Mouse (Mus musculus): ENCODE measurements around the gene Pla2g1b. TPM values are rescaled to one million over a fixed set of nuclear protein-coding genes. Genes with fewer than 3 reads are reported as not detected.

Gene Pla2g1b
- polyA plus RNA-seq, 1 experiment from 2014 or later: 1.3 TPM

DNA sequence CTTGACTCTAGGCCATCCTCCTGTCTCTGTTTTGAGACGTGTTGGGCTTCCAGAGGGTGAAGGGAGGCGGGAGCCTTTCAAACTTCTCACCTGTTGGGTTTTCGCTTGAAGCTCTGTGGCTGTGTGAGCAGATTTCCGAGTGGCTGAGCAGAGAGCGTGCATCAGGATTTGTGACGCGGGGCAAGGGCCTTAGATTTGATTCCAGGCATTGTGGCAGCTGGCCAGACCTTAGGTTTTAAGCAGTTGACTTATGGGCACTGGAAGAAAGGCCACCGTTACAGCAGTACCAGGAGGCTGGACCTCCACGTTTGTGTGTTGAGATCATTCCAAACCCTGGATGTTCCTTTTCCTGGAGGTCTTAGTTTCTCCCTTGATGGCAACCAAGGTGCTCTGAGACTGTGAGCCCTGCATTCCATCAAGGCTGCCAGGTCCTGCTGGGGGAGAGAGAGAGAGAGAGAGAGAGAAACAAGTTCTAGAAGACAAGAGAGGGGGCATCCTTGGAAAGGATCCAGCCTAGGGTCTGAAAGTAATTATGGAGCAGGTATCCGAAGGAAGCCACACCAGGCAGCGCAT lies 31.7 kb upstream of the Pla2g1b start:
- Histone ChIP-seq H3K36me3 (ENCODE audit: control insufficient read depth, insufficient read depth, low read length) (0 out of 2 replicates have a peak, but pooled peaks cover 3% of the 10 kb centered on the region), H3K4me2 (ENCODE audit: low read depth, low read length) (no peak overlapping the region), H3K9ac (ENCODE audit: low read depth, low read length) (no peak overlapping the region), H3K27ac (ENCODE audit: low read length) (no peak overlapping the region), H3K4me1 (ENCODE audit: control insufficient read depth, insufficient read depth, low read length) (peaks cover 34% of the 10 kb centered on the region), H3K27me3 (replicated peaks; ENCODE audit: control insufficient read depth, insufficient read depth, low read length) (no peaks in the 10 kb centered on the region), H3K4me3 (ENCODE audit: low read length) (no peak overlapping the region), H3K9me3 (ENCODE audit: control insufficient read depth, low read length) (no peaks in the 10 kb centered on the region)
- ATAC-seq: no peak
- 62% methylated on average over 11 of the region's 11 CpGs for WGBS

DNA sequence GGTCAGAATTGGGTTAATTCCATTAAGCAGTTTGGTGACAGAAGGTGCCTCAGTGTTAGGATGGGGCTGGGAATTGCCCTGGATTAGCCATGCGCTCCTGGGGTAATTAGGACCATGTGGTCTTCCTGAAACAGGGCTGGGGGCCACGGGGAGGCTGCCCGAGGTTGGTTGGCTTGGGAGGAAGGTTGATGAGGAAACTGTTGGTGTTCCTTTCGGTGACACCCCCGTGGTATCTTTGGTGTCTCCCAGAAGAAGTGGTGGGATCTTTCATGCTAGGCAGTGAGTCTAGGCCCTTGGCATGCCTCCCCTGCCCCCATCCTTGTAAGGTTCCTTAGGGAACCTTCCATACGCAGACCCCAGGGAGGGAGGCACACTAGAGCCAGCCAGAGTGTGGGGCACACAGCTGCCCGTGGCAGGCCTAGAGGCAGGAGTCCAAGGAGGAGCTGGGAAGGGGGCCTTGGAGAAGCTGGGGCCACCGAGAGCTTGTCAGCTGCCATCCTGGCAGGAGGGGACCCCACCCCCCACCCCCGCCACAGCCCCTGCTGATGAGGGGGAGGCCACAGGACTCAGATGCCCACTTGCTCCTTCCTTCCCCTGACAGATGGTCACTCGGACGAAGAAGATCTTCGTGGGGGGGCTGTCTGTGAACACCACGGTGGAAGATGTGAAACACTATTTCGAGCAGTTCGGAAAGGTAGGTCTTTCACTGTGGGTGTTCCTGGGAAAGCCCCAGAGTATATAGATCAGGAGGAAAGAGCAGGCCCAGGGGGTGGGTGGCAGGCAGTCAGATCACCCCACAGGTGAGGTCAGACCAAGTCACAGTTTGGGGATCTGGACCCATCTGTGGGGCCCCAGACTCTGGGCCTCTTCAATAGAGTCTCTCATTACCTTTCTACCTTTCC lies 31.0 kb upstream of the Pla2g1b start:
- H3K4me3 ChIP-seq (ENCODE audit: low read length): no peak overlapping the region
- H3K4me2 ChIP-seq (ENCODE audit: low read depth, low read length): no peak overlapping the region
- H3K9me3 ChIP-seq (ENCODE audit: control insufficient read depth, low read length): no peaks in the 10 kb centered on the region
- H3K4me1 ChIP-seq (ENCODE audit: control insufficient read depth, insufficient read depth, low read length): peaks cover 34% of the 10 kb centered on the region
- H3K27me3 ChIP-seq (replicated peaks; ENCODE audit: control insufficient read depth, insufficient read depth, low read length): no peaks in the 10 kb centered on the region
- H3K27ac ChIP-seq (ENCODE audit: low read length): peak overlapping the region; percentile 63
- H3K9ac ChIP-seq (ENCODE audit: low read depth, low read length): no peak overlapping the region
- no peak for ATAC-seq
- H3K36me3 ChIP-seq (ENCODE audit: control insufficient read depth, insufficient read depth, low read length): 0 out of 2 replicates have a peak, but pooled peaks cover 7% of the 10 kb centered on the region
- WGBS: 57% methylated on average over 15 of the region's 15 CpGs

GRCm38 (mm10) chr5:115435755-115436379 lies 30.2 kb upstream of the Pla2g1b start:
- Histone ChIP-seq H3K4me3 (ENCODE audit: low read length) (peak overlapping the region; percentile 46), H3K4me2 (ENCODE audit: low read depth, low read length) (peak overlapping the region; percentile 81), H3K36me3 (ENCODE audit: control insufficient read depth, insufficient read depth, low read length) (0 out of 2 replicates have a peak, but pooled peaks cover 7% of the 10 kb centered on the region), H3K27ac (ENCODE audit: low read length) (peak overlapping the region; percentile 74), H3K9me3 (ENCODE audit: control insufficient read depth, low read length) (no peaks in the 10 kb centered on the region), H3K9ac (ENCODE audit: low read depth, low read length) (peak overlapping the region; percentile 74), H3K4me1 (ENCODE audit: control insufficient read depth, insufficient read depth, low read length) (peaks cover 30% of the 10 kb centered on the region), H3K27me3 (replicated peaks; ENCODE audit: control insufficient read depth, insufficient read depth, low read length) (no peaks in the 10 kb centered on the region)
- WGBS: 23% methylated on average over 8 of the region's 8 CpGs
- peak; percentile 22; the same call in 1 of the 2 replicates for ATAC-seq

GRCm38 (mm10) chr5:115436421-115437124 lies 29.5 kb upstream of the Pla2g1b start:
- Histone ChIP-seq H3K9me3 (ENCODE audit: control insufficient read depth, low read length) (no peaks in the 10 kb centered on the region), H3K4me3 (ENCODE audit: low read length) (peak overlapping the region; percentile 46), H3K4me2 (ENCODE audit: low read depth, low read length) (peak overlapping the region; percentile 81), H3K36me3 (ENCODE audit: control insufficient read depth, insufficient read depth, low read length) (0 out of 2 replicates have a peak, but pooled peaks cover 7% of the 10 kb centered on the region), H3K9ac (ENCODE audit: low read depth, low read length) (peak overlapping the region; percentile 74), H3K27ac (ENCODE audit: low read length) (peak overlapping the region; percentile 74), H3K4me1 (ENCODE audit: control insufficient read depth, insufficient read depth, low read length) (peaks cover 24% of the 10 kb centered on the region), H3K27me3 (replicated peaks; ENCODE audit: control insufficient read depth, insufficient read depth, low read length) (no peaks in the 10 kb centered on the region)
- 2% methylated on average over 42 of the region's 43 CpGs for WGBS
- peak; percentile 70 for ATAC-seq

DNA sequence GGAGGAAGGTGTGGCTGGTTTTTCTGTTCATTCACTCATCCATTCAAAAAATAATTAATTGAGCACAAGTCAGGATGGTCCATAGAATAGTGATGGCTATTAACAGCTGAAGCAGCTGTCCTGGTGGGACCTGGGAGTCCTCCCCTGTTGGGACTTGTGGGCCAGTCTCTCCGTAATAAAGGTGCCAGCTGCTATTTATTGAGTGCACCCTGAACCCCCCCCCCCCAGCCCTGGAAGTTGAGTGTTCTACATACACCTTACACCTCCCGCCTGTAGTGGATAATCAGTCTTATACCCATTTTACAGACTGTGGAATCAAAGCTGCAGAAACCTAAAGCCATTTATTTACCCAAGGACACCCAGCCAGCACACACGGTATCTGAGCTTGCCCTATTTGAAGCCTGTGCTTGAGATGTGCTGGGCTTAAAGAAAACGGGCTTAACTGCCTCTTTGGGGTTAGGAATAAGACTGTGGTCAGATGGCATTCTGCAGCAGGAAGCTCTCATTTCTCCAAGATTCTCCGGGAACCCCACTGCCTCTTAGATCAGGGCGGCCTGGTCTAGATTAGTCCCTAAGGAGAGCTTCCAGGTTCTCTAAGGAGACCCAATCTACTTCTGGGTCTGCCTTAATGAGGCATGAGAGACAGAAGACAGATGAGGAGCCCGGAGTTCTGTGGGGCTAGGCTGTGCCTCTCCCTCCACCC lies 28.7 kb upstream of the Pla2g1b start:
- H3K4me1 ChIP-seq (ENCODE audit: control insufficient read depth, insufficient read depth, low read length): peaks cover 20% of the 10 kb centered on the region
- WGBS: 65% methylated on average over 7 of the region's 7 CpGs
- no peaks in the 10 kb centered on the region for H3K27me3 ChIP-seq (replicated peaks; ENCODE audit: control insufficient read depth, insufficient read depth, low read length)
- H3K4me3 ChIP-seq (ENCODE audit: low read length): no peak overlapping the region
- no peak overlapping the region for H3K4me2 ChIP-seq (ENCODE audit: low read depth, low read length)
- ATAC-seq: no peak
- H3K27ac ChIP-seq (ENCODE audit: low read length): no peak overlapping the region
- no peak overlapping the region for H3K9ac ChIP-seq (ENCODE audit: low read depth, low read length)
- H3K36me3 ChIP-seq (ENCODE audit: control insufficient read depth, insufficient read depth, low read length): 0 out of 2 replicates have a peak, but pooled peaks cover 7% of the 10 kb centered on the region
- H3K9me3 ChIP-seq (ENCODE audit: control insufficient read depth, low read length): no peaks in the 10 kb centered on the region

DNA sequence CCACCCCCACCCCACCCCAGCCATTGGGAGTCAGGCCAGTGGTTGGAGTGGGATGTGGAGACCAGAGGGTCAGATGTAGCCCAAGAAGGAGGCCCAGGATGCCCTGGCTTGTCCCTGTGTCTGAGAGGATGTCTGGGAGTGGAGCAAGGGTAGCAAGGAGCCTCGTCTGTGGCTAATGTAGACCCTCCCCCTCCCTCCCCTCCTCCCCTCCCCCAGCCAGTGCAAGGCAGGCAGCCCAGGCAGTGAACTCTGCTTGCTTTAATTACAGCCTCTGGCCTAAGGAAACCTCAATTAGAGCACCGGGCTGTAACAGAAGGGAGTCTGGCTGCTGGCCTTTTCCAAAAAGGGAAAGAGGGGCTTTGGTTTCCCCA lies 28.1 kb upstream of the Pla2g1b start:
- Histone ChIP-seq H3K4me3 (ENCODE audit: low read length) (no peak overlapping the region), H3K36me3 (ENCODE audit: control insufficient read depth, insufficient read depth, low read length) (peaks cover 7% of the 10 kb centered on the region; the same call in 1 of the 2 replicates), H3K27ac (ENCODE audit: low read length) (no peak overlapping the region), H3K9ac (ENCODE audit: low read depth, low read length) (no peak overlapping the region), H3K27me3 (replicated peaks; ENCODE audit: control insufficient read depth, insufficient read depth, low read length) (no peaks in the 10 kb centered on the region), H3K4me2 (ENCODE audit: low read depth, low read length) (no peak overlapping the region), H3K4me1 (ENCODE audit: control insufficient read depth, insufficient read depth, low read length) (peaks cover 20% of the 10 kb centered on the region), H3K9me3 (ENCODE audit: control insufficient read depth, low read length) (no peaks in the 10 kb centered on the region)
- 46% methylated on average over 2 of the region's 2 CpGs for WGBS
- no peak for ATAC-seq

DNA sequence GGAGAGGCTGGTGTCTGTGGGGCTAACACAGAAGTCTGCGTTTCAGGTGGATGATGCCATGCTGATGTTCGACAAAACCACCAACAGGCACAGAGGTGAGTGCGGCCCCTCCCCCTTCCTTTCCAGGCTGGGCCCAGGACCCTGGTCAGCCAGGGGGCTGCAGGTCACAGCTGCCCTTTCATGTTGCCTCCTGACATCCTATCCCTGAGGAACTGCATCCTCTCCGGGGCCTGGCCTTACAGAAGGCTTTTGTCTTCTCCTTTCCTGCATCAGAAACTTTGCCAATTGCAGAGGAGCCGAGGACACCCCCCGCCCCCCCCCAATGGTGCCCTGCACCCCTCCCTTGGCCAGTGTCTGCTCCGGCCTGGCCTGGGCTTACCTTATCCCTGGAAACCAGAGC lies 27.4 kb upstream of the Pla2g1b start:
- H3K9ac ChIP-seq (ENCODE audit: low read depth, low read length): no peak overlapping the region
- H3K4me3 ChIP-seq (ENCODE audit: low read length): no peak overlapping the region
- 57% methylated on average over 7 of the region's 7 CpGs for WGBS
- H3K9me3 ChIP-seq (ENCODE audit: control insufficient read depth, low read length): no peaks in the 10 kb centered on the region
- peaks cover 20% of the 10 kb centered on the region for H3K4me1 ChIP-seq (ENCODE audit: control insufficient read depth, insufficient read depth, low read length)
- peaks cover 7% of the 10 kb centered on the region; the same call in 1 of the 2 replicates for H3K36me3 ChIP-seq (ENCODE audit: control insufficient read depth, insufficient read depth, low read length)
- no peak overlapping the region for H3K27ac ChIP-seq (ENCODE audit: low read length)
- H3K27me3 ChIP-seq (replicated peaks; ENCODE audit: control insufficient read depth, insufficient read depth, low read length): no peaks in the 10 kb centered on the region
- no peak for ATAC-seq
- H3K4me2 ChIP-seq (ENCODE audit: low read depth, low read length): no peak overlapping the region

DNA sequence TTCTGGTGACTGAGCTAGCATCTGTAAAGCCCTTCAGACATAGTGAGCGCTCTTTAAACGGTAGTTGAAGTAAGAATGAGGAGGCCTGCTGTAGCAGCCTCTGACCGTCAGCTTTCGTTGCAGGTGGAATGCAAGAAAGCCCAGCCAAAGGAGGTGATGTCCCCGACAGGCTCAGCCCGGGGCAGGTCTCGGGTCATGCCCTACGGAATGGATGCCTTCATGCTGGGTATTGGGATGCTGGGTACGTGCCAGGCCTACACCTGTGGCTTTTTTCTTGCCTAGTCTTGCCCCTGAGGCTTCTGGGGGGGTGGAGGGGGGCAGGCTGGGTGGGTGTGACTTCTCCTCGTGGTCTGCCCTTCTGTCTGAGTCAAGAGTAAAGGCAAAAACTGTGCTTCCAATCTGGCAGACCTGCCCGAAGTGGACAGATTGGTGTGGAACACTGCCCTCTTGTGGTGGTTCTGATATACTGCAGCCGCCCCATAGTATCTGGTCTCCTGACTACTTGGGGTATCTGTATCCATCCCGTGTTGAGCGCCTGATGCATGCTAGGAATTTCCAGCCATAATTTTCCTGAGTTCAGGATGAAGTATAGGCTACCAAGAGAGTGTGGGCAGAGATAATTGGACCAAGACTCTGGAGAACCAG lies 24.7 kb upstream of the Pla2g1b start:
- WGBS: 43% methylated on average over 14 of the region's 14 CpGs
- Histone ChIP-seq H3K27ac (ENCODE audit: low read length) (no peak overlapping the region), H3K4me1 (ENCODE audit: control insufficient read depth, insufficient read depth, low read length) (peaks cover 6% of the 10 kb centered on the region), H3K4me3 (ENCODE audit: low read length) (no peak overlapping the region), H3K4me2 (ENCODE audit: low read depth, low read length) (no peak overlapping the region), H3K27me3 (replicated peaks; ENCODE audit: control insufficient read depth, insufficient read depth, low read length) (no peaks in the 10 kb centered on the region), H3K36me3 (ENCODE audit: control insufficient read depth, insufficient read depth, low read length) (peaks cover 7% of the 10 kb centered on the region; the same call in 1 of the 2 replicates), H3K9ac (ENCODE audit: low read depth, low read length) (no peak overlapping the region), H3K9me3 (ENCODE audit: control insufficient read depth, low read length) (no peaks in the 10 kb centered on the region)
- peak; percentile 24; the same call in 1 of the 2 replicates for ATAC-seq
